Mouse (Mus musculus) embryonic fibroblast, embryonic 13.5 days (primary cell): ENCODE measurements around the gene Serac1. TPM values are rescaled to one million over a fixed set of nuclear protein-coding genes. Genes with fewer than 3 reads are reported as not detected.
"Not testable (repeated sequence)": the region's sequence is repeated elsewhere in the genome, so short reads cannot be mapped to it uniquely, and the experiment has no call there.

Experiments used
- H3K27ac ChIP-seq: 2 replicates; pipeline ENCODE4 v1.5.1; 2012; ENCODE audit warnings: low read length, control low read depth, inconsistent platforms; ENCODE audit not compliant: insufficient read depth
- H3K4me1 ChIP-seq: 2 replicates; pipeline ENCODE4 v1.6.1; 2011; ENCODE audit warnings: low read length; ENCODE audit not compliant: control insufficient read depth, insufficient read depth
- H3K4me3 ChIP-seq: 2 replicates; pipeline ENCODE4 v1.5.1; 2011; ENCODE audit warnings: mild to moderate bottlenecking, control low read depth, low read length; ENCODE audit not compliant: insufficient read depth
- CTCF ChIP-seq: IDR thresholded peaks from 2 replicates; pipeline ENCODE4 v1.5.1; 2011; ENCODE audit warnings: mild to moderate bottlenecking, control low read depth, low read length, moderate library complexity, borderline replicate concordance; ENCODE audit not compliant: insufficient read depth
- POLR2A ChIP-seq: IDR thresholded peaks from 2 replicates; pipeline ENCODE4 v1.6.1; 2011; ENCODE audit warnings: low read depth, mild to moderate bottlenecking, control low read depth, low read length, moderate library complexity
- polyA plus RNA-seq: library from polyadenylated mRNA; stranded (reverse); fragments of >200 nt; gene quantifications from 2 replicates; pipeline ENCODE4 v1.2.4, GENCODE M21; 2011; ENCODE audit warnings: low read depth; ENCODE audit not compliant: missing spikeins, insufficient read length

Serac1 gene
- polyA plus RNA-seq, 1 experiment = 4.7 TPM

GRCm38 (mm10) chr17:6025831-6026230, 53.7 kb downstream of the Serac1 start:
- no peak for TF ChIP-seq CTCF
- no peak for TF ChIP-seq POLR2A
- Histone ChIP-seq H3K4me1 (no peaks in the 10 kb centered on the region; the same call in 1 of the 2 replicates), H3K27ac (no peak overlapping the region), H3K4me3 (no peak overlapping the region)

- peak overlapping the region; percentile 69 for H3K27ac ChIP-seq
- not testable (repeated sequence) for H3K4me1 ChIP-seq, H3K4me3 ChIP-seq
- TF ChIP-seq POLR2A = 0 out of 2 replicates have a peak, but pooled peaks have one; percentile 29
These were observed 58.2 kb downstream of the Serac1 start for GRCm38 (mm10) chr17:6021374-6021789.

DNA sequence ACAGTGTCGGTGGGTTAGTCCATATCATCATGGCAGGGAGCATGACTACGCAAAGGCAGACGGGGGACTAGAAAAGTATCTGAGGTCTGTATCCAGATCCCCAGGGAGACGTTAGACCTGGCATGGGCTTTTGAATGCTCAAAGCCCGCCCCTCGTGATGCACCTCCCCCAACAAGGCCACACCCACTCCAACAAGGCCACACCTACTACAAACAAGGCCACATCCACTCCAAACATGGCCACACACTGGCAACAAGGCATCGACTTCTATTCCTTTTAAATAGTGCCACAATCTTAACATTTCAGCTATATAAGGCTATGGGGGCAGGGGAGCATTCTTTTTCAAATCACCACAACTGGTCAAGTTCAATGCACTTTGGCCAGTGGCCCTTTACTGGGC, 58.9 kb downstream of the Serac1 start:
- peak overlapping the region; percentile 69; the same call in 1 of the 2 replicates for H3K27ac ChIP-seq
- H3K4me1 ChIP-seq = peaks cover 4% of the 10 kb centered on the region; the same call in 1 of the 2 replicates
- TF ChIP-seq POLR2A (no peak), CTCF (no peak)
- H3K4me3 ChIP-seq = no peak overlapping the region

- Histone ChIP-seq H3K27ac (no peak overlapping the region), H3K4me1 (peaks cover 4% of the 10 kb centered on the region; the same call in 1 of the 2 replicates), H3K4me3 (no peak overlapping the region)
- TF ChIP-seq POLR2A (no peak), CTCF (peak; percentile 80; the same call in 1 of the 2 replicates)
These were observed 59.8 kb downstream of the Serac1 start for GRCm38 (mm10) chr17:6019776-6020175.

GRCm38 (mm10) chr17:6018348-6018747, 61.2 kb downstream of the Serac1 start:
- no peak for TF ChIP-seq POLR2A
- TF ChIP-seq CTCF = no peak
- H3K4me3 ChIP-seq = no peak overlapping the region
- no peak overlapping the region for H3K27ac ChIP-seq
- H3K4me1 ChIP-seq = peaks cover 4% of the 10 kb centered on the region; the same call in 1 of the 2 replicates

DNA sequence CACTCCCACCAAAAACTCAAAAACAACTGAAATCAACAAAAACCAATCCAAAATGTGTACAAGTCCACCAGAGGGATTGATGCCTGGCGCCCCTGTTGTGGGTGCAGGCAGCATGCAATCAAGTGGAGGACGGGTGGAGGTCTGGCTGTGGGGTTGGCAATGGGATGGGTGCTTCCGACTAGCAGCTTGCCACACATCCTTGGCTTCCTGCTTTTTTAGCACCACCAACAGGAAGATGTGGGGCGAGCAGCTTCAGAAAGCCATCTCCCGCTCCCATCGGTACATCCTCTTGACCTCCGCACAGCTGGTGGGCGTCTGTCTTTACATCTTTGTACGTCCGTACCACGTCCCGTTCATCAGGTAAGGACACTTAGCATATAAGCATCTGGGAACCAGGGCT, 62.3 kb downstream of the Serac1 start:
- Histone ChIP-seq H3K4me1 (peaks cover 4% of the 10 kb centered on the region; the same call in 1 of the 2 replicates), H3K27ac (no peak overlapping the region), H3K4me3 (no peak overlapping the region)
- TF ChIP-seq CTCF (no peak), POLR2A (no peak)

DNA sequence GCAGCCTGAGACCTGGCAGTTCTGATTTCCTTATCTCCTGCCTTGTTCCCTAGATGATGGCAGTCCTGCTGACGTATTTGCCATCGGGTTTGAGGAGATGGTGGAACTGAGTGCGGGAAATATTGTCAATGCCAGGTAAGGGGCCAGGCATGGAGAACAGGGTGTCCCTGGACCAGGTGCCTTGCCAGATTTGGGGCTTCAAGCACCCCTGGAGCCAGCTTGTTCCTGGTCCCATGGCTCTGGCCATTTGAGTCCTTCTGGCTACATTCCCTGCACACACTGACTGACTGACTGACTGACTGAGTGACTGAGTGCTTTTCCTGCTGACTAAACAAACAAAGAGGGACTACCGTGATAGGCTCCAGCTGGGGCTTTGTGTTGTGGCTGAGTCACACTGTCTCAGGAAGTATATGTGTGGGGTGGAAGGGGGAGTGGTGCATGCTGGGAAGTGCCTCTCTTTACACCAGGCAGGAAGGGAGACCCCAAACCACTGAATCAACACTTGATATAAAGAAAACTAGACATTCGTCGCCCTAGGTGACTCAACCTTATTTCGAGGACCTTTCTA, 63.2 kb downstream of the Serac1 start:
- Histone ChIP-seq H3K27ac (peak overlapping the region; percentile 6; the same call in 1 of the 2 replicates), H3K4me1 (peaks cover 4% of the 10 kb centered on the region; the same call in 1 of the 2 replicates), H3K4me3 (no peak overlapping the region)
- TF ChIP-seq CTCF (no peak), POLR2A (no peak)

- no peak overlapping the region for H3K27ac ChIP-seq
- H3K4me3 ChIP-seq = no peak overlapping the region
- H3K4me1 ChIP-seq = peaks cover 4% of the 10 kb centered on the region; the same call in 1 of the 2 replicates
- no peak for TF ChIP-seq POLR2A
- no peak for TF ChIP-seq CTCF
These were observed 64.6 kb downstream of the Serac1 start for GRCm38 (mm10) chr17:6014985-6015384.

GRCm38 (mm10) chr17:6013079-6013478, 66.5 kb downstream of the Serac1 start:
- Histone ChIP-seq H3K4me3 (no peak overlapping the region), H3K27ac (no peak overlapping the region), H3K4me1 (peaks cover 11% of the 10 kb centered on the region)
- TF ChIP-seq CTCF = no peak
- no peak for TF ChIP-seq POLR2A

- Histone ChIP-seq H3K27ac (no peak overlapping the region), H3K4me1 (peaks cover 22% of the 10 kb centered on the region), H3K4me3 (no peak overlapping the region)
- TF ChIP-seq POLR2A (no peak), CTCF (no peak)
These were observed 69.9 kb downstream of the Serac1 start for GRCm38 (mm10) chr17:6009606-6010005.

- no peak for TF ChIP-seq CTCF
- Histone ChIP-seq H3K4me1 (peaks cover 22% of the 10 kb centered on the region), H3K4me3 (no peak overlapping the region), H3K27ac (no peak overlapping the region)
These were observed 71.0 kb downstream of the Serac1 start for GRCm38 (mm10) chr17:6008590-6008989.
